Mouse (Mus musculus) heart, embryonic 15.5 days (tissue): ENCODE results near the gene Sdk1. TPM values are rescaled to one million over a fixed set of nuclear protein-coding genes. Genes with fewer than 3 reads are reported as not detected.

Experiments
- ATAC-seq: fragments of 200-750 bp; cut with Nextera tagmentation; replicated peaks from 2 replicates; pipeline ENCODE4 v1.8.0; 2017; ENCODE audit warnings: low read depth, moderate TSS enrichment; ENCODE audit not compliant: insufficient number of reproducible peaks, insufficient read depth, low FRiP score
- H3K27ac ChIP-seq: fragments of 300-500 bp; sonication (generic); 2 replicates; pipeline ENCODE4 v1.5.1; 2015; ENCODE audit warnings: mild to moderate bottlenecking, inconsistent platforms
- H3K27me3 ChIP-seq: fragments of 300-500 bp; sonication (generic); 2 replicates; pipeline ENCODE4 v1.6.1; 2015; ENCODE audit warnings: inconsistent platforms
- H3K36me3 ChIP-seq: fragments of 300-500 bp; sonication (generic); 2 replicates; pipeline ENCODE4 v1.6.1; 2015; ENCODE audit warnings: mild to moderate bottlenecking, inconsistent platforms
- H3K4me1 ChIP-seq: fragments of 300-500 bp; sonication (generic); replicated peaks from 2 replicates; pipeline ENCODE4 v1.6.1; 2015; ENCODE audit warnings: inconsistent platforms
- H3K4me2 ChIP-seq: fragments of 300-500 bp; sonication (generic); 2 replicates; pipeline ENCODE4 v1.6.1; 2015; ENCODE audit warnings: inconsistent platforms, mild to moderate bottlenecking, moderate library complexity
- H3K4me3 ChIP-seq: fragments of 300-500 bp; sonication (generic); 2 replicates; pipeline ENCODE4 v1.5.1; 2015; ENCODE audit warnings: mild to moderate bottlenecking, inconsistent platforms
- H3K9ac ChIP-seq: fragments of 300-500 bp; sonication (generic); 2 replicates; pipeline ENCODE4 v1.6.1; 2015; ENCODE audit warnings: mild to moderate bottlenecking, inconsistent platforms
- H3K9me3 ChIP-seq: fragments of 300-500 bp; sonication (generic); replicated peaks from 2 replicates; pipeline ENCODE4 v1.6.1; 2016; ENCODE audit warnings: inconsistent platforms
- WGBS: fragments of 180-500 bp; shearing (Covaris S2); methylation state at CpG from one replicate; pipeline ENCODE4 v1.1.7; 2015; ENCODE audit warnings: mixed read lengths; 5-methylcytosine and 5-hydroxymethylcytosine counted together
- polyA plus RNA-seq: library from polyadenylated mRNA; unstranded; fragments of >200 nt; fragmentation: Nextera tagmentation; extraction: Ambion mirVana; gene quantifications from 2 replicates; pipeline ENCODE4 v1.2.1, GENCODE M21; 2015

Sdk1 gene
- polyA plus RNA-seq, 1 experiment from 2014 or later: 1.5 TPM

GRCm38 (mm10) chr5:141277112-141277511, 35.8 kb downstream of the Sdk1 start:
- Histone ChIP-seq H3K4me3 (no peak overlapping the region), H3K9me3 (no peaks in the 10 kb centered on the region), H3K27me3 (no peaks in the 10 kb centered on the region), H3K4me1 (no peaks in the 10 kb centered on the region), H3K4me2 (no peak overlapping the region), H3K27ac (no peak overlapping the region), H3K9ac (no peak overlapping the region), H3K36me3 (no peaks in the 10 kb centered on the region)
- no peak for ATAC-seq
- 69% methylated on average over 6 of the region's 6 CpGs for WGBS

DNA sequence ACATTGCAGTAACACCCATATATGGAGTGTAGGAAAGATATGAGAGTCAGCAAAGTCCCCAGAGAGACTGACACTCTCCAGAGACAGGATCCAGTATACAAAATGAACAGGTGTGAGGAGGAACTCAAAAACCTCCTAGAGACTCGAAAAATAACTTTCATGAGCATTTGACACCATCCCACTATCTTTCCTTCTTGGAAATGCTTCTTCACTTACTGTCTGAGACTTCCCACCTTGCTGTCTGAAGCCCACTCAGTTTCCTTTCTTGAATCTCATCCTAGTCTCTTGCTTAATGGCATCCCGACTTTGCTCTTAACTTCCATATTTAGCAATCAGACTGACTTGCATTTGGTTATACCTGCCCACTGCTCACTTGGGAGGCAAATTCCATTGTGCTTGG, 40.5 kb downstream of the Sdk1 start:
- H3K9ac ChIP-seq: no peak overlapping the region
- H3K36me3 ChIP-seq: no peaks in the 10 kb centered on the region
- no peaks in the 10 kb centered on the region for H3K4me1 ChIP-seq
- H3K9me3 ChIP-seq: no peaks in the 10 kb centered on the region
- H3K4me2 ChIP-seq: no peak overlapping the region
- no peaks in the 10 kb centered on the region for H3K27me3 ChIP-seq
- WGBS: 48% methylated on average over 2 of the region's 2 CpGs
- no peak for ATAC-seq
- no peak overlapping the region for H3K27ac ChIP-seq
- H3K4me3 ChIP-seq: no peak overlapping the region

GRCm38 (mm10) chr5:141289611-141290010, 48.3 kb downstream of the Sdk1 start:
- no peaks in the 10 kb centered on the region for H3K9me3 ChIP-seq
- H3K4me1 ChIP-seq: no peaks in the 10 kb centered on the region
- no peak overlapping the region for H3K27ac ChIP-seq
- no peak overlapping the region for H3K4me3 ChIP-seq
- ATAC-seq: no peak
- no peak overlapping the region for H3K9ac ChIP-seq
- no peaks in the 10 kb centered on the region for H3K36me3 ChIP-seq
- H3K4me2 ChIP-seq: no peak overlapping the region
- H3K27me3 ChIP-seq: no peaks in the 10 kb centered on the region

DNA sequence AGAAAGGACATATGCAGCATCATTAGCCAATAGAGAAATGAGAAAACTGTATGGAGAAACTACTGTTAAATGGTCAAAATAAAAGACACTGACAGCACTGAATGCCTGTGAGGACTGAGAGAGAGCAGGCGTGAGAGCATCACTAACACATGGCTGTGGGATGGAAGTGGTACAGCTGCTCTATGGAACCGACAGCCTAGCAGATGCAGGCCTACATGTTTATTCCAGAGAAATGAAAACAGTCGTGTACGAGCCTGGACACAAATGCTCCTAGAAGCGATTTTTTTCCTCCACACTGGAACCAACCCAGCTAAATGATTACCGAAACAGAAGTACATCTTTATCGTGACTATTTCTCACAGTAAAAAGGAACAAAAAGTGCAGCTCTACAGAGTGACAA, 54.0 kb downstream of the Sdk1 start:
- Histone ChIP-seq H3K9ac (no peak overlapping the region), H3K9me3 (no peaks in the 10 kb centered on the region), H3K4me3 (no peak overlapping the region), H3K27ac (no peak overlapping the region), H3K27me3 (no peaks in the 10 kb centered on the region), H3K36me3 (no peaks in the 10 kb centered on the region), H3K4me2 (no peak overlapping the region), H3K4me1 (no peaks in the 10 kb centered on the region; the same call in 1 of the 2 replicates)
- ATAC-seq: no peak
- 80% methylated on average over 7 of the region's 7 CpGs for WGBS

GRCm38 (mm10) chr5:141302287-141302694, 61.0 kb downstream of the Sdk1 start:
- H3K4me3 ChIP-seq: no peak overlapping the region
- 0 out of 2 replicates have a peak, but pooled peaks have one; percentile 22 for ATAC-seq
- 15% methylated on average over 4 of the region's 4 CpGs for WGBS
- H3K27ac ChIP-seq: peak overlapping the region; percentile 58
- no peak overlapping the region for H3K4me2 ChIP-seq
- H3K27me3 ChIP-seq: no peaks in the 10 kb centered on the region
- H3K4me1 ChIP-seq: peaks cover 13% of the 10 kb centered on the region
- no peaks in the 10 kb centered on the region for H3K9me3 ChIP-seq
- no peaks in the 10 kb centered on the region for H3K36me3 ChIP-seq
- no peak overlapping the region for H3K9ac ChIP-seq

GRCm38 (mm10) chr5:141303746-141304145, 62.5 kb downstream of the Sdk1 start:
- Histone ChIP-seq H3K27me3 (no peaks in the 10 kb centered on the region), H3K4me3 (no peak overlapping the region), H3K36me3 (no peaks in the 10 kb centered on the region), H3K9ac (no peak overlapping the region), H3K4me1 (peaks cover 13% of the 10 kb centered on the region), H3K9me3 (no peaks in the 10 kb centered on the region), H3K27ac (no peak overlapping the region), H3K4me2 (no peak overlapping the region)
- WGBS: 68% methylated on average over 2 of the region's 2 CpGs
- ATAC-seq: no peak

- Histone ChIP-seq H3K27me3 (no peaks in the 10 kb centered on the region), H3K36me3 (no peaks in the 10 kb centered on the region), H3K9me3 (no peaks in the 10 kb centered on the region), H3K27ac (no peak overlapping the region), H3K4me1 (peaks cover 13% of the 10 kb centered on the region), H3K4me3 (no peak overlapping the region), H3K9ac (no peak overlapping the region), H3K4me2 (no peak overlapping the region)
- no peak for ATAC-seq
- 77% methylated on average over 2 of the region's 2 CpGs for WGBS
These were observed 63.4 kb downstream of the Sdk1 start for GRCm38 (mm10) chr5:141304706-141305105.

DNA sequence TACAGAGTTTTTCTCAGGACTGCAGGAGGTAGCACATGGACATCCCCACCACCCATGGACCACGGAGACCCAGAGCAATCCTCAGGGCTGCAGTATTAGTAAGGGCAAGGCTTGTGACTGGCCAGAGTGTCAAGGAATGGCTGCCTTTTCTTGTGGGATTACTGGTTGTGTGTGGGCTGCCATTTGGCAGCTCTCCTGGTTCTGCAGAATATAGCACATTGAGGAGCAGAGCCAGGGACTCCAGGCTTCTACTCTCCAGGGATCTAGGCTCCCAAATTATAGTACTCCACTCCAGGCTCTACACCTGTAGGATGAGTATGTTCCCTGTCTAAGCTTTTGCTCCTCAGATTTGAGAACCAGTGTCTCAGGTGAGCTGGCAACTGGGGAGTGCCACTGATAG, 69.4 kb downstream of the Sdk1 start:
- no peak overlapping the region for H3K27ac ChIP-seq
- H3K4me3 ChIP-seq: no peak overlapping the region
- no peak overlapping the region for H3K4me2 ChIP-seq
- ATAC-seq: no peak
- no peak overlapping the region for H3K9ac ChIP-seq
- H3K9me3 ChIP-seq: no peaks in the 10 kb centered on the region
- H3K36me3 ChIP-seq: no peaks in the 10 kb centered on the region
- 58% methylated on average over 1 of the region's 1 CpGs for WGBS
- peaks cover 8% of the 10 kb centered on the region; the same call in 1 of the 2 replicates for H3K4me1 ChIP-seq
- H3K27me3 ChIP-seq: no peaks in the 10 kb centered on the region

DNA sequence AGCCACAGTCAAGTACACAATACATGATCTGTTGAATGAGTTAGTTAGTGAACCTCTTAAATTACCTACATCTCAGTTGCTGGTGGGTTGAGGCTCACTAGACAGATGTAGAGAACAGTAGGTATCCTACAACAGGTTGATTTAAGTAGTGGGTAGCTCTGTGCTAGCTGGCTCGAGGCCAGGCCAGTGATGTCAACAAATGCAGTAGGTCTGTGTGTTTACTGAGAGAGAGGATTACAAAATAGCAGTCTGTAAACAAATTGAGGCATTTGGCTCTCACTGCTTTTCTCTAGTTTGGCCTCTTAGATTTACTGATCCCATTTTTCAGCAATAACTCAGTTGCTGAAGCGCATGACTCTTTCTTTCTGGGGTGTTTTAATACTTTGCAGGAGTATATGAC, 70.5 kb downstream of the Sdk1 start:
- no peak overlapping the region for H3K27ac ChIP-seq
- no peak overlapping the region for H3K4me2 ChIP-seq
- H3K4me3 ChIP-seq: no peak overlapping the region
- 72% methylated on average over 2 of the region's 2 CpGs for WGBS
- H3K9ac ChIP-seq: no peak overlapping the region
- H3K36me3 ChIP-seq: no peaks in the 10 kb centered on the region
- no peaks in the 10 kb centered on the region for H3K27me3 ChIP-seq
- ATAC-seq: no peak
- peaks cover 8% of the 10 kb centered on the region; the same call in 1 of the 2 replicates for H3K4me1 ChIP-seq
- H3K9me3 ChIP-seq: no peaks in the 10 kb centered on the region

DNA sequence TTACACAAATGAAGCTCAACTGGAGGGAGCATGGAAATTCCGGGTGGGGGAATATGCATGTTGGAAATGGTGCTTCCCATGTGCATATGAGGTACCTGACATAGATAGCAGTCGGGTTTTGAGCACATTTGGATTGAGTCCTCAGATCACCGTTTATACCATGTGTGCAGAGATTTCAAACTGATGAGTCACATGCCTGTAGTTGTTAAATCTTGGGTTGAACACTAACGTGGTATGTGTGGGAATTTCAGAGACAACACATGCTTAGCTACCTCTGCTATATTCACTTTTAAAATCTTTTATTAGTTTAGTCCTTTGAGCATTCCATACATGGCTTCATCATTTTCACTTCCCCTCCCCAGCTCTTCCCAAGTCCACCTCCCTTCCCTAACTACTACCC, 71.0 kb downstream of the Sdk1 start:
- WGBS: 75% methylated on average over 4 of the region's 4 CpGs
- Histone ChIP-seq H3K27ac (no peak overlapping the region), H3K36me3 (no peaks in the 10 kb centered on the region), H3K4me1 (peaks cover 11% of the 10 kb centered on the region; the same call in 1 of the 2 replicates), H3K9me3 (no peaks in the 10 kb centered on the region), H3K27me3 (no peaks in the 10 kb centered on the region), H3K9ac (no peak overlapping the region), H3K4me3 (no peak overlapping the region), H3K4me2 (no peak overlapping the region)
- no peak for ATAC-seq

DNA sequence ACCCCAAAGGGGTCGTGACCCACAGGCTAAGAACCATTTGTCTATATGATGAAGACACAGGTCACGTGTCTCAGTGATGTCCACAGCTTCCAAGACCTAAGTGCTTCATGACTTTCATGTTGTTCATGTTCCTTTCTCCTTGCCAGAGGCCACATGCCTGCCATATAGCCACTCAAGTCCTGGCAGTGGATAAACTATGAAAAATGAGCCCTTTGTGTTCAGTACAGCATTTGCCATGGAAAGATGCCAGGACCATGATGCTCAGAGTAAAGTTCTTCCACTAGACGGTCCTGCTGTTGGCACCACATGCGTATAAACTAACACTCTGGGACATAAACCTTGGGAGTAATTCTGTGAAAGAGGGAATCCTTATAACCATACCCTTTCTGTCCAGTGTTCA, 75.8 kb downstream of the Sdk1 start:
- no peaks in the 10 kb centered on the region for H3K27me3 ChIP-seq
- H3K36me3 ChIP-seq: no peaks in the 10 kb centered on the region
- no peak overlapping the region for H3K4me2 ChIP-seq
- no peak overlapping the region for H3K27ac ChIP-seq
- H3K4me3 ChIP-seq: no peak overlapping the region
- H3K4me1 ChIP-seq: peaks cover 14% of the 10 kb centered on the region; the same call in 1 of the 2 replicates
- 65% methylated on average over 4 of the region's 4 CpGs for WGBS
- H3K9ac ChIP-seq: no peak overlapping the region
- ATAC-seq: 0 out of 2 replicates have a peak, but pooled peaks have one; percentile 31
- no peaks in the 10 kb centered on the region for H3K9me3 ChIP-seq

DNA sequence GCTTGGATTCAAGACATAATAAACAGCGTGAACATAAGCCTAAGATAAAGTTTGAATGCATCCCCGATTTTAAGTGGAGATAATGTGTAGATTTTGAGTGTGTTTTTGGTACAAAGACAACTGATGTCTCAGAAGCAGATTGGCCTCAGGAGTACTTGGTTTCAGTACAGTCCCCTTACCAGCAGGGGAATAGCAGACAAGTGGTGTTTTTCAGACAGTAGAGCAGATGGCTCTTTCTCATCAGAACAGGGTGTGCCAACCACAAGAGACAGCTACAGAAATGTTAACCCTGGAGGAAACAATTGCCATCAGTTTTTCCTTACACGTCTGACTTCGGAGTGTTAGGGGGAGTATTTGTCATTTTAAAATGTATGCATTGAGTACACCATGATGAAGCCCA, 83.6 kb downstream of the Sdk1 start:
- H3K36me3 ChIP-seq: no peaks in the 10 kb centered on the region
- no peak overlapping the region for H3K4me3 ChIP-seq
- no peaks in the 10 kb centered on the region for H3K27me3 ChIP-seq
- no peaks in the 10 kb centered on the region for H3K9me3 ChIP-seq
- H3K4me2 ChIP-seq: no peak overlapping the region
- H3K4me1 ChIP-seq: no peaks in the 10 kb centered on the region
- ATAC-seq: no peak
- no peak overlapping the region for H3K27ac ChIP-seq
- WGBS: 64% methylated on average over 4 of the region's 4 CpGs
- H3K9ac ChIP-seq: no peak overlapping the region
